Mouse (Mus musculus) heart, postnatal 10 days (tissue): ENCODE data around the gene Pitpna. TPM values are rescaled to one million over a fixed set of nuclear protein-coding genes. Genes with fewer than 3 reads are reported as not detected.

ENCODE experiments used
- DNase-seq, 2 experiments: peaks; one replicate each; pipeline ENCODE4 v3.0.0; 2021
- intact Hi-C: fragments of 180-260 bp; cut with DNase I; formaldehyde crosslinking; loops from one replicate; pipeline ENCODE4 v1.15.1; 2025
- total RNA-seq, 2 experiments: library from RNA; stranded (reverse); gene quantifications; 2 replicates each; pipeline ENCODE4 v1.2.3; 2021

Pitpna gene
- total RNA-seq, 2 experiments from 2014 or later = 146 to 150 TPM

GRCm38 (mm10) chr11:75562840-75563239, 25.1 kb upstream of the Pitpna start:
- intact Hi-C loops = no loop called here
- DNase-seq = no peak

DNA sequence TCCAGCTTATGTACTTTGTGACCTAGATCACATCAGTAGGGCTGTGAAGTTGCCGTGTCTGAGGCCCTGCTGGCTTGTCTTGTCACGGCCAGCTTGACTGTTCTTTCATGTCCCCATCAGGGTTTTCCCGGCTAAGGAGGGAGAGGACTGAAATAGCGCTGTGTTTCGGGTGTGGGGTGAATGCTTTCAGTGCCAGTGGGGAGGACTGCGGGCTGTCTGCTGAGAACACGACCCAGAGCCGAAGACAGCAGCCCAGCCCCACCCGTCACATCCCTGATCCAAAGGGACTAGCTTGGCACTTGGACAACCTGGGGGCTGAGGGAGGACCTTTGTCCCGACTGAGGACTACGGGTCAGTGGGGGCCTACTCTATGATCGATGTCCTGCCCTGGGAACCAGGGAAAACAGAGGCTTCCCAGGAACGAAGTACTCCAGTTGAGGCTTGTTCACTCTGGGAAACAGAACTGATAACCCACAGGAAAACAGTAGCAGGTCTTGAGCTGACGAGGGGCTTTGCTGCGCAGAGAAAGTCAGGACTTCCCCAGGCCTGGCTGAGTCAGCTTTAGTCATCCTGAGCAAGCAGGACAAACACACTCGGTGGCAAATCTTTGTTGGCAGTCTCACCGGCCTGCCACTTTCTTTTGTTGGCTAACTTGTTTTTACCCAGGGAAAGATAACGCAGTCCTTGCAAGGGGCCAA, 23.9 kb upstream of the Pitpna start:
- peak; percentile 62 for DNase-seq
- intact Hi-C loops = no loop called here

- intact Hi-C loops = no loop called here
- peak; percentile 75 to 85 for DNase-seq
Observed at GRCm38 (mm10) chr11:75565849-75566248, 22.0 kb upstream of the Pitpna start.

DNA sequence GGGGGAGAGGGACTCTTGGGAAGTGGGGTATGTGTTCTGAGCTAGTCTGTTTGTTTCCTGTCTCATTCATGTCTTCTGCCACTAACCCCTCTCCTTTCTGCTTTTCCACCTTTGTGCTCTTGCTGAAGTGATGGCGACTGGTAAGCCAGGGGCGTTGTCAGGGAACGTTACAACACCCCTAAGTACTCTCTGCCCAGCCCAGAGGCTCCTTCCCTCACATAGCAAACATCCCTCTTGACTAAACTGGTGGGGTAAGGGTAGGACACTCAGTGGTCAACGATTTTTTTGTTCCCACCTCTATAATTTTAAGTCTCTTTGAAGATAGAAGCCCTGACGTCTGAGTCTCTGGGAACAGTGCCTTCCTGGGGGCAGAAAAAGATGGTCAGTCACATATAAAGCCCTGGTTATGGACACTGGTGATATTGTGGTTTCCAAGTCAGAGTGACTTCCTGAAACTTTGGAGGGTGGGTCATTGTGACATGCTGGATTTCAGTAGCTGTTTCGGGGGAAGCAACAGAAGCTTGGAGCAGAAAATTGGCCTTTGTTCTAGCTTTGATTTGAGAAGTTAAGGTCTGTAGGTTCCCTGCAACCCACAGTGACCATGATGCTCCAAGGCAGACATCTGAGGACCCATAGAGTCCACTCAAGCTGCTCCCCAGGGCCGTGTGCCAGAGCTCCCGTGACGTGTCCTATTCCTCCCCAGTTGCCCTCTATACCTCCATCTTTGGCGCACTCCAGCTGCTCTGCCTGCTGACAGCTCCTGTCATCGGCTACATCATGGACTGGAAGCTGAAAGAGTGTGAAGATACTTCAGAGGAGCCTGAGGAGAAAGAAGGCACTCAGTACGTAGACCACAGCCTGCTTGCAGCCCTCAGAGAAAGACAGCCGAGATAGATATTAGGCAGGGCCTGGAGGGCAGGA, 21.4 kb upstream of the Pitpna start:
- intact Hi-C loops = no loop called here
- peak; percentile 57 to 64 for DNase-seq

DNA sequence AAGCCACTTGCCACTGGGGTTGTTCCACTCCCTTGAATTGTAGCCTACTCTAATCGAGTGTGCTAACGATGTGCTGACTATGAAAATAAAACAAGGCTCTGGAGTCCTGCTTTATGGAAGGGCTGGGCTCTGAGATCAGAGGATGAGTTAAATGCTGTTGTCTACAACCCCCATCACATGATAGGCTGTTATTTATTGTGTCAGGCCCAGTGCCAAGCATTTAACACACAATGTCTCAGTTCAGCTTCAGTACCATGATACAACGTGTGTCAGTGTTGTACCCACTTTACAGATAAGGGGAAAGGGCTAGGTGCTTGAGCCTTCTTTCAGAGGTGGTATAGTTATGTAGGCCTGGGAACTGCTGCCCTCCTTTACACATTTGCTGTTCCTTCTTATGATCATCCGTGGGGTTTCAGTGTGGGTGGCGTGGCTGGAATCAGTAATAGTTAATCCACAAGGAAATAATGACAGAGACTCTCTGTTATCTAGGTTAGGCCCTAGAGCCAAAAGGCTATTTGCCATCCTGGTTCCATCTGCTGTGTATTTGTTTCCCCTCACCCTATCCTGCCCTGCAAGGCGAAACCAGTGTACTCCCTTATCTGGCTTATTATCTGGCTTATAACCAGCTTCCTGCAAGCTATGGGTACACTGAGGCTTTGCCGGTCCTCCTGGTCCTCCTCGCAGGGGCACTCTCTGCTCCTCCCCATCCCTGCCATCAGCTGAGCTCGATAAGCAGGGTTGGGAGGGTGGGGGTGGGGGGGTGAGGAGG, 20.4 kb upstream of the Pitpna start:
- DNase-seq = no peak
- intact Hi-C loops = no loop called here

GRCm38 (mm10) chr11:75568115-75568511, 19.8 kb upstream of the Pitpna start:
- intact Hi-C loops = no loop called here
- no peak for DNase-seq

DNA sequence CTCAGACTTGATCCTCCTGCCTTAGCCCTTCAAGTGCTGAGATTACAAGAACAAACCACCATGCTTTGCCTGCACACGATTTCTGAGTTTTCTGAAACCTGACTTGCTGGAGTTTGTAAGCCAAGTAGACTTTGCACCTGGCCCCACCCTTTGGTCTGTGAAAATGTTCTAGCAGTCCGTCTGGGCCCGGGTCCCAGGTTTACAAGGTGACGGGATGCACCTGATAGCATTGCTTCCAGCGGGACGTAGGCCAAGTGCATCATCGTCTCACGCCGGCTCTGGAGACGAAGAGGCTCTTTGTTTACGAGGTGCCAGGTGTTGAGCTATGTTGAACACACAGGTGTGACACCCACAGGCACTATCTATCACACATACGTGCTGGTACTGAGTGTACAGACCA, 18.9 kb upstream of the Pitpna start:
- intact Hi-C loops = no loop called here
- DNase-seq = no peak

DNA sequence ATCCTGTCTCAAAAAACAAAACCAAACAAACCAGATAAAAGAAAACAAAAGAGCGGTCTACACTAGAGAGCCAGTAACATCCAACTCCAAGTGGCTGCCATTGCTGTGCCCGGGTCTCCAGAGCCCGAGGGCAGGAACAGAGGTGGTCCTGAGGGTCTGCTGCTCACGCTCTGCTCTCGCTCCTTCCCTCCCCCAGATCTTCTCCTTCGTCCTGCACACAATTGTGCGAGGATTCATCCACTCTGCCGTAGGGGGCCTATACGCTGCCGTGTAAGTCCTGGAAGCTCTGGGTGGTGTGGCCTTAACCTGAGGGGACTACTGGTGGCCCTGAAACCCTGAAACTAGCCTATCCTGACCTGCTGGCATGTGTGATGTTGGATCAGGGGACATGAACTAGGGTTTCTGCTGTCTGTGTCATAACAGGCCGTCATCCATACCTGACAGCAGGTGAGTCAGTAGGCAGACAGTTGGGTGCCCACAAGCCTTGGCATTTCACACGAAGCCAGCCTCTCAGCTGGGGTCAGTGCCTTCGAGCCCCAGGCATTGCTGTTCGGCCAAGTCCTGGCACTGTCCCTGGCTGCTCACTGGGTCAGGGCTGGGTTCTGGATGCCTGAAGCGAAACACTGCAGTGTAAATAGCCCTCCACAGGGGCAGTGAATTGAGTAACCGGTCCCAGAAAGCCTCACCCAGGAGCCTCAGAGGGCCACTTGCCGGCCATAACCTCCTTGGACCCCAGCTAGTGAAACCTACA, 17.3 kb upstream of the Pitpna start:
- intact Hi-C loops = no loop called here
- no peak for DNase-seq

DNA sequence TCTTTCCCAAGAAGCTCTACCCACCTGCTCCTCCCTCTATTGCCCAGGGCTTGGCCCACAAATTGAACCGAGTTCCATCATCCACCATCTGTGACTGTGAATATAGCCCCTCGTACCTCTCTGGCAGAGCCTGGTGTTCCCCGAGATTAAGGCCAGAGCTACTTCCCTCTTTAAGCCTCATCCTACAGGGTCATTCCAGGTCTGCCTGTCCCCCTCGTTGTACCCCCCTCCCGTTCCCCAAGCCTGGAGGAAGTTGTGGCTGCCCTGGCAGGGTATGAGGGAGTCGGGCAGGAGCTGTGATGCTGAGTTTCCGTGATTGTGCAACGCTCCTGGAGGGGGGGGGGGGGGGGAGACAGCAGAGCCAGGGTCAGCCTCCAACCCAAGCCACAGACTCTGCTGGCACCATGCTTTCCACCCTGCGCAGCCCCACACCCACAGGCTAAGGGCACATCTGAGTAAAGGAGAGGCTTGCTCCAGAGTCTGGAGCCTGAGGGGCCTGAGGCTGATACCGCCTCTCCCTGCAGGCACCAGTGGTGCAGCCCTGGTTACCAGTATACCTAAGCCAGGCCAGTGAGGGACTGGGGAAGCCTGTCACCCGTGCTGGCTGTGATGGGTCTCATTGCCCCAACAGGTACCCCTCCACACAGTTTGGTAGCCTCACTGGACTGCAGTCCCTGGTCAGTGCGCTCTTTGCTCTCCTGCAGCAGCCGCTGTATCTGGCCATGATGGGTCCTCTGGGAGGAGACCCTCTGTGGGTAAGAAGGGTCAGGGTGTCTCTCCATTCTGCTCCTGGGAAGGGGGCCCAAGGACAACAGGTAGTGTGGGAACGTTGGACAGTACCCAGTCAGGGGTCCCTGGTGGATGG, 16.5 kb upstream of the Pitpna start:
- DNase-seq = no peak
- intact Hi-C loops = no loop called here

DNA sequence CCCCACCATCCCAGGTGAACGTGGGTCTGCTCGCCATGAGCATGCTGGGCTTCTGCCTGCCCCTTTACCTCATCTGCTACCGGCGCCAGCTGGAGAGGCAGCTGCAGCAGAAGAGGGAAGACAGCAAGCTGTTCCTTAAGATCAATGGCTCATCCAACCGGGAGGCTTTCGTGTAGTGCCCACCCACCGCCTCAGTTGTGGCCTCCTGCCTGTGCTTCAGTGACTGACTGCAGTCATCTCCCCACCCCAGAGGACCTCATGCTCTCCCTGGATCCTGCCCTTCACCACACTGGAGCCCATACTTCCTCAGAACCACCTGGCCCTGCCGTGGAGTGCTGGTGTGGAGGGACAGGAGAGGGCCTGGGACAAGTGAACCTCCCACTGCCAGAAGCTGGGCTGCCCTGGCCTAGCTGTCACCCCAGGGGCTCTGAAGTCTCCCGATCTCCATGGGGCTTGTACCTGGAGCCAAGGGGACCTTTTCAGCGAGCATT, 15.6 kb upstream of the Pitpna start:
- no peak for DNase-seq
- intact Hi-C loops = loop anchor here (2.0 kb wide), 1 partner anchor 20 kb away; no protein-coding TSS in a partner anchor

GRCm38 (mm10) chr11:75572854-75573650, 14.8 kb upstream of the Pitpna start:
- intact Hi-C loops = loop anchor here (1.0 to 2.0 kb wide), 2 partner anchors 20 to 43 kb away; no protein-coding TSS in a partner anchor

GRCm38 (mm10) chr11:75574378-75575123, 13.3 kb upstream of the Pitpna start:
- intact Hi-C loops = loop anchor here (1.0 kb wide), 1 partner anchor 172 kb away; no protein-coding TSS in a partner anchor
- no peak for DNase-seq

More at GRCm38 (mm10) chr11:75572854-75573650, 14.8 kb upstream of the Pitpna start:
- peak; percentile 95 to 97 for DNase-seq

DNA sequence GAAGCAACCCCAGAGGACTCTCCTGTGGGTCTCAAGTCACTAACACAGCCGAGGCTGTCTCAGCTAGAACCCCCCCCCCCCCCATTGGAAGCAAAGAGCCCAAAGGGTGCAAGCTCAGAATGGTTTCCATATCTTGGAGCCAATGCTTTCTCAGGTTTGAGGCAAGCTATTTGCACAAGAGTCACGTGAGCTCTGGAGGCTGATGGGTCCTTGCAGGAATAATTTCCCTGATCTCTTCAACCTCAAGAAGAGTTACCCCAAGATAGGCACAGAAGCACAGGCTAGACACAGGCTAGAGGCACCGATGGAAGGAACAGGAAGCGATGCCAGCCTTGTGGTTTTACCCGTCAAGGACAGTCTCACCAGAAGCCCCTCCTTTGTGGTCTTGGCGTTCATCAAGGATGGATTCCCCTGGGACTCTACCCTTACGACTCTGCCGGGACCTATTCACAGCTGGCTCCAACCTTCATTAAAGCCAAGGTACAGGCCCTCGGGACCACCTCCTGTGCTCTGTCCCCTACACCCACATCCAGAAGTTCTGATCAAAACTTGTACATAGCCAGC, 12.3 kb upstream of the Pitpna start:
- intact Hi-C loops = no loop called here
- DNase-seq = no peak

GRCm38 (mm10) chr11:75578609-75579008, 9.3 kb upstream of the Pitpna start:
- DNase-seq = no peak
- intact Hi-C loops = no loop called here

DNA sequence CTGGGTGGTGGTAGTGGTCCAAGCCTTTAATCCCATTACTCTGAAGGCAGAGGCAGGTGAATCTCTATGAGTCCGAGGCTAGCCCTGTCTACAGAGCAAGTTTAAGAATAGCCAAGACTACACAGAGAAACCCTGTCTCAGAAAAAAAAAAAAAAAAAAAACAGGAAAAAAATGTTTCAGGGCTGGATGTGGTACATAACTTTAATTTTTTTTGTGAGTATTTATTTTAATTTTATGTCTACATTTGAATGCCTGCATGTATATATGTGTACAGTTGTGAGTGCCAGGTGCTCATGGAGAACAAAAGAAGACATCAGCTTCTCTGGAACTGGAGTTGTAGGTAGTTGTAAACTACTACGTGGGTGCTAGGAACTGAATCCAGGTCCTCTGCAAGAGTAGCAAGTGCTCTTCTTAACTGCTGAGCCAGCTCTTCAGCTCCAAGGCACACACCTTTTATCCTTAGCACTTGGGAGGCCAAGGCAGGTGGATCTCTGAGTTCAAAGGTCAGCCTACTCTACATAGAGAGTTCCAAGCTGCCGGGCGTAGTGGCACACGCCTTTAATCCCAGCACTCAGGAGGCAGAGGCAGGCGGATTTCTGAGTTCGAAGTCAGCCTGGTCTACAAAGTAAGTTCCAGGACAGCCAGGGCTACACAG, 6.3 kb upstream of the Pitpna start:
- no peak for DNase-seq
- intact Hi-C loops = no loop called here

DNA sequence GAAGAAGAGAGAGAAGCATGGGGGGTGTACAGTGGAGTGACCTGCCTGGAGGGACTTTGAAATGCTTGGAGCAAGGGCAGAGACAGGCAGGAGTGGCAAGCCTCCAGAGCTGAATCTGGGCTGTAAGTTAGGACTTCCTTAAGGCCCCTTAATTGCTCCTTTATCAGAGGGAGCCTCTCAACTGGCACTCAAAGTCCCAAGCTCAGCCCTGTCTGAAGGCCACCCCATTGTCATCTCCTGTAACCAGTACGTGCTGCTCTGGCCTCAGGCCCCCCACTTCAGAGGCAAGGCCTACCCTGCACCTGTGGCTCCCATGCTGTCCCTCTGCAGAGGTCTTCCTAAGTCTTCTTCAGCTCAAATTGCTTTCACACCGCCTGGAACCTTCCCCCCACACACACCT, 4.4 kb upstream of the Pitpna start:
- DNase-seq = no peak
- intact Hi-C loops = no loop called here

DNA sequence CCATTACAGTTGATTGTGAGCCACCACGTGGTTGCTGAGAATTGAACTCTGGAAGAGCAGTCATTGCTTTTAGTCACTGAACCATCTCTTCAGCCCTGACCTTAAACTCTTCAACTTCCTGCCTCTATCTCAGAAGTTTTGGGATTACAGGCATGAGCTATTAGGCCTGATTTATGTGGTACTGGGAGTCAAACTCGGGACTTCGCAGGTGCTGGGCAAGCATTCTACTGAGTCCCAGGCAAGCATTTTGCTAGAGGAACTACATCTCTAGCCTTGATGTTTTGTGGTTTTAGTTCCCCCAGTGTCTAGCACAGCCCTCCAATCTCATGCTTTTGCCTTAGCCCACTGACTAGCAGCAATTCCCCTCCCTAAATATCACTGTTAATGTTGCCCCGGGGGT, 2.8 kb upstream of the Pitpna start:
- DNase-seq = no peak
- intact Hi-C loops = no loop called here
